In genomic region chr9:118592585-118593249, GRCm38 (mm10) we compare ENCODE assay signal across 9 mouse cellular contexts. TPM values are rescaled to one million over a fixed set of nuclear protein-coding genes. Genes with fewer than 3 reads are reported as not detected.
DNase-seq lines count a peak whose midpoint lies in the region; ATAC-seq and TF ChIP-seq lines count a peak whose summit lies in the region.
"Had no signal": no experiment of that assay in that cellular context is flagged by ENCODE, and none has a peak within 500 bp of the region (broad histone marks: within the 10 kb centered on the region; RNA-seq: fewer than 3 reads in every experiment).

No protein-coding gene starts in this region.

- H3K27me3 ChIP-seq in heart, embryonic 12.5 days (replicated peaks): no peaks in the 10 kb centered on the region

- no peaks in the 10 kb centered on the region for H3K36me3 ChIP-seq in heart, embryonic 12.5 days

- H3K4me1 ChIP-seq in heart, embryonic 12.5 days (replicated peaks): peaks cover 67% of the 10 kb centered on the region

- peak overlapping the region; percentile 32 for H3K4me2 ChIP-seq in heart, embryonic 12.5 days

- ATAC-seq in heart, embryonic 12.5 days (ENCODE audit: insufficient number of reproducible peaks, low FRiP score): peak; percentile 58

- DNase-seq in heart, postnatal 25 days (ENCODE audit: low spot score): no peak
- peak; percentile 72 for DNase-seq in embryo, embryonic 11 days
- DNase-seq in kidney, postnatal 14 days: peak; percentile 78
- peak; percentile 52 for DNase-seq in lung, postnatal 14 days
- DNase-seq in gastrocnemius, adult 2 months: no peak
- no peak for DNase-seq in right cerebral cortex, postnatal 10 days (ENCODE audit: low spot score in 2 of 2)
- no peak for DNase-seq in ovary, postnatal 14 days (ENCODE audit: low spot score)
- DNase-seq: cerebellum, adult 11-12 months had no signal

- intact Hi-C loops in heart, postnatal 25 days (cut with DNase I): no loop called here
- intact Hi-C loops in gastrocnemius, adult 2 months (cut with DNase I): no loop called here

- no peak for TF ChIP-seq CTCF in gastrocnemius, adult 2 months (IDR thresholded peaks at IDR 0.05)

- WGBS in heart, embryonic 12.5 days: 24% methylated on average over 13 of the region's 13 CpGs

- H3K9me3 ChIP-seq in heart, embryonic 12.5 days (replicated peaks): no peaks in the 10 kb centered on the region

- no peak overlapping the region for H3K4me3 ChIP-seq in heart, embryonic 12.5 days
- H3K4me3 ChIP-seq in gastrocnemius, adult 2 months: no peak overlapping the region

- H3K9ac ChIP-seq in heart, embryonic 12.5 days: no peak overlapping the region

- peak overlapping the region; percentile 45 for H3K27ac ChIP-seq in heart, embryonic 12.5 days (ENCODE audit: poor library complexity, severe bottlenecking)
- H3K27ac ChIP-seq in gastrocnemius, adult 2 months: no peak overlapping the region

RNA-seq across cellular contexts. Expression of gene Itga9, which starts 13.8 kb away (rescaled TPM):
- polyA plus RNA-seq in heart, embryonic 12.5 days (2016; fragmentation: Nextera tagmentation; extraction: Ambion mirVana): 20.2 and 21.0 TPM in 2 replicates
- 10 to 100 TPM; 65.5 to 72.7 TPM for total RNA-seq in heart, postnatal 25 days (2021)
- total RNA-seq in gastrocnemius, adult 2 months (2021): 1 to 10 TPM; 3.0 to 5.7 TPM

Comparison
In these comparisons a context has a peak if more than half of its experiments do, and no peak if none do; other contexts are left out.
1. DNase-seq: peak in embryo, embryonic 11 days (single experiment), kidney, postnatal 14 days (single experiment) and lung, postnatal 14 days (single experiment); none in heart, postnatal 25 days (single experiment), gastrocnemius, adult 2 months (single experiment), right cerebral cortex, postnatal 10 days (0 of 2) and ovary, postnatal 14 days (single experiment).
2. RNA of gene Itga9, which starts 13.8 kb away (total RNA-seq): 65.5 to 72.7 TPM in heart, postnatal 25 days; 3.0 to 5.7 TPM in gastrocnemius, adult 2 months; every median in the first group is over 4 times any median in the second.